Mouse (Mus musculus): ENCODE data around the gene Cacna1b.

The Cacna1b gene

DNA sequence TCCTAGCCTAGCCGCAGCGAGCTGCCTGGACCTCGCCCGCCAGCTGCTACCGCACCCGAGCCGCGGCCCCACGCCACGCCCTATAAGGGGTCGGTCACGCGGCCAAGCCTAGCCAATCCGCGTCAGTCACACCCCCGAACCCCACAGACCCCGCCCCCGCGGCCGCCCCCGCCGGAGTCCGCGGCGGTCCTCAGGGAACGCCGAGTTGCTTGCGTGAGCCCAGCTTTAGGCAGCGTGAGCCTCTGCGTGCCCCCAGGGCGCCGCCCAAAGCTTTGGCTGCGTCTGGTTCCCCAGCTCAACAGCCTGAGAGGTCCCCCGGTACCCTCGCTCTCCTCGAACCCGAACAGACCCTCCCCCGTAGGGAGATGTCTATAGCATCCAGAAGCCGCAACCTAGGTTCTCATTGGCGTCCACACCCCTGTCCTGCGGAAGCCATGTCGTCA lies at the start of gene Cacna1b:
Gene Cacna1b (minus strand): TSS at position 38 of the 443 bp plus-strand sequence.
- DNase-seq (ENCODE audit: low read depth in 1 of 2, low spot score in 2 of 2) = no peak

- no peak for DNase-seq (ENCODE audit: low read depth in 1 of 2, low spot score in 2 of 2)
Observed at GRCm38 (mm10) chr2:24809746-24810145, 46.8 kb upstream of the Cacna1b start.

- no peak for DNase-seq (ENCODE audit: low read depth in 1 of 2, low spot score in 2 of 2)
Observed at GRCm38 (mm10) chr2:24807691-24808090, 44.7 kb upstream of the Cacna1b start.

GRCm38 (mm10) chr2:24807036-24807435 lies 44.1 kb upstream of the Cacna1b start:
- no peak for DNase-seq (ENCODE audit: low read depth in 1 of 2, low spot score in 2 of 2)

DNA sequence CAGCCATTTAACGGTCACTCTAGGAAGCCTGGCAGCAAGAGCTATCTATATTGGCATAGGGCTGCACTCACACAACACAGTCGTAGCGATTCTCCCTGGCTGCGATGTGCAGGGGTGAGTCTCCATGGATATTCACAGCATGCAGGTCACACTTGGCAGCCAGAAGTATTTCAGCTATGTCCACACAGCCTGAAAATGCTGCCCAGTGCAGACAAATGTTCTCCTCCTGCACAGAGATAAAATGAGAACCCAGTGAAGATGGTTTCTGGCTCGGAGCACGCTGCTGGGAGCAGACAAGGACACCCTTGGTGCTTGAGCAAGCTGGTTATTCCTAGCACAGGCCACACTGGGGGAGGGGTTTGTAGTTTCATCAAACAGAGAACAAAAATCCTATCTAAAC lies 43.2 kb upstream of the Cacna1b start:
- no peak for DNase-seq (ENCODE audit: low read depth in 1 of 2, low spot score in 2 of 2)

GRCm38 (mm10) chr2:24805621-24806020 lies 42.7 kb upstream of the Cacna1b start:
- no peak for DNase-seq (ENCODE audit: low read depth in 1 of 2, low spot score in 2 of 2)

- no peak for DNase-seq (ENCODE audit: low read depth in 1 of 2, low spot score in 2 of 2)
Observed at GRCm38 (mm10) chr2:24796833-24797457, 34.0 kb upstream of the Cacna1b start.

DNA sequence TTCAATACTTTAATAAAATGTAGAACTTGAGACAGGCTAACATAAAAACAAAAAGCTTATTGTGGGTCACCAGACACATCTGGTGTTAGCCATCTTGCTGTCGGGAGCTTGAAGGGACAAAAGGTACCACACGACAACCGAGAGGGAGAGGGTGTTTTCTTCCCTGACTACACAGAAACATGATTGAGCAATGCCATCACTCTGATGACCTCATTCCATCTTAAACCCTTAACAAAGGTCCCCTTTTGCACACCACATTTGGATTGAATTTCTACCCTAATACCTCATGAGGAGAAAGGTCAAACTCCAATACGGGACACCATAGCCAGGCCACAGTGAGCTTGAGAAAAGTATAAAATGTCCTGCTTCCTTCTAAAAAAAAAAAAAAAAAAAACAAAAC lies 24.3 kb upstream of the Cacna1b start:
- no peak for DNase-seq (ENCODE audit: low read depth in 1 of 2, low spot score in 2 of 2)

DNA sequence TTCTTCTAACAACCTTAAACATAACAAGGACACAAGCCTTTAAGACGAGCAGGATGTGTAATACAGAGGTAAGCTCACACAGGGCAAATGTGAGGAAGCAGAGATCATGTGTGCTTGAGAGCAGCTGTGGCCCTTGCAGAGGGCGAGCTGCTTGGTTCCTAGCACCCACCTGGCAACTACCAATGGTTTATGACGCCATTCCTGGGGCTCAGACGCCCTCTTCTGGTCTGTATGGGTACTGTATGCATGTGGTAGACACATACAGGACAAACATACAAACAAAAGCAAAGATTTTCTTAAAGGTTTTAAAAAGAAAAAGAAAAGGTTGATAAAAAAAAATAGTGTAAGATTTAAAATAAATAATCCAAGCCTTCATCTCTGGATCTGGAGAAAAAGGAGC lies 18.3 kb upstream of the Cacna1b start:
- no peak for DNase-seq (ENCODE audit: low read depth in 1 of 2, low spot score in 2 of 2)

GRCm38 (mm10) chr2:24776831-24777230 lies 13.9 kb upstream of the Cacna1b start:
- no peak for DNase-seq (ENCODE audit: low read depth in 1 of 2, low spot score in 2 of 2)

DNA sequence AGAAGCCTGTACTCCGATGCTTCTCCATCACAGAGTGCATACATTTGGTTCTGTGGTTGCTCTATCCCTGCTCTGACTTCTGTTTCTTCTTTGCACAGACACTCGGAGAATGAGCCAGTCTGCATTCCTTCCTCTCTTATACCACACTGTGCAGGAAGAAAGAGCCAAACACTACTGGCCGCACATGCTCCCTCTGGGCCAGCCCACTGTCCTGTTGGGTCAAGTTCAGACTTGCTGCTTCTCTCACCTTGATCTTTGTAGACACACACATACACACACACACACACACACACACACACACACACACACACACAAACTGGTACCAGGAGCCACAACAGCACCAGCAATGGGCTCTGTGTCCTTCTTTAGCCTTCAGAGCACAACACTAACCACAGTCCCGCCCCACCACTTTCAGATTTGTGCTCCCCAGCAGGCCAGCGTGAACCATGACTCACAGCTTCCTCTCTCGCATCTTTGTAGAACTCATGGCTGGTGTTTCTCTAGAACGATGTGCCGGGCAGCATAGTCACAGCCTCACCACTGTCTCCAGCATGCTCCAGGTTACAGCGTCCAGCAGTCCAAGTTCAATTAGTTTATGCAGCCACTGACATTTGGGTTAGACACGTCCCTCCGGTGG lies 13.1 kb upstream of the Cacna1b start:
- DNase-seq (ENCODE audit: low read depth in 1 of 2, low spot score in 2 of 2) = no peak

DNA sequence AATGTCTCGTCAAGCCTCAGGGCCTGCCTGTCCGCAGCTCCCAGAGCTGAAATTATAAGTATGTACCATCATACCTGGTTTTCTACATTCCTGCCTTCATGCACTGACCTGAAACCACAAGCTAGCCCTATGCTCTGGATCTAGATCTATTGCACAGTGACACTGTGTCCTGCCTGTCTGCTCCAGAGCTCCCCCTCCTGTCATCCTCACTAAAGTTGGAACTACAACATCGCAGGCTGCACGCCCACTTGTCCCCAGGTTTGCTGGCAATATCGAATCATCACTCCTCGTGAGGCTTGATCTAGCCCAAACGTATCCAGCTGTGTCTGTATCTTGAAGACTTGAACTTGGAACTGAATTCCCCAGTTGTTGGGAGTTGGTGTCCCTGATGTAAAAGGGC lies 11.9 kb upstream of the Cacna1b start:
- DNase-seq (ENCODE audit: low read depth in 1 of 2, low spot score in 2 of 2) = no peak

DNA sequence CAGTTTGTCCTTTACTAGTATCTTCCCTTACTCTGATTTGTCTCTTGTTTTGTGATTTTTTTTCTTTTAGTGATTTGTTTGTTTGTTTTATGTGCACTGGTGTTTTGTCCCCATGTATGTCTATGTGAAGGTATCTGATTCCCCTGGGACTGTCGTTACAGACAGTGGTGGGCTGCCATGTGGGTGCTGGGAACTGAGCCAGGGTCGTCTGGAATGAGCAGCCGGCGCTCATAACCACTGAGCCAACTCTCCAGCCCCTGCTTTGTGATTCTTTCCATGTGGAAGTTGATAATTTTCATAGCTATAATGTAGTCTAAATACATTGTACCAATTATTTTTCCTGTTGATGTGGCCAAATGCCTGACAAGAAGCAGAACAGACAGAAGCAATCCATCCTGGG lies 7.9 kb upstream of the Cacna1b start:
- no peak for DNase-seq (ENCODE audit: low read depth in 1 of 2, low spot score in 2 of 2)

DNA sequence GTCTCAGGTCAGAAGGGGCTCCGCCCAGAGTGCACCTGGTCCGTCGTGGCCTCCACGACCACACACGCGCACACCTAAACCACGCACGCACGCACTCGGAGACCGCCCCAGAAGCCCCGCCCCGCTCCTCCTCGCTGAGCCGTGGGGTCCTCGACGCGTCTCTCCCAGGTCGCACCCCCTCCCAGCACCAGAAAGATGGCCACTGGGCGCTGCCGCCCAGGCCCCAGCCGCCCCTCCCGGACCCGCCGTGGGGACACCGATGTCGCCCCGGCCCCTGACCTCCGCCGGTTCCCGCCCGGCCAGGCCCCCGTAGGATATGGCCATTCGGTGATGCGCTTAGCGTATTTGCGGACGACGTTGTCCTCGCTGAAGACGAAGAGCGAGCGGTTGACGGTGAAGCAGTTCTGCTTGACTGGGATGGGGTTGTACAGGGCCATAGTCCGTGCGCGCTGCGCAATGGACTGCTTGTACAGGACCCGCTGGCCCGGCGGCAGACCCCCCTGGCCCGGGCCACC lies 449 bp downstream of the Cacna1b start:
- no peak for DNase-seq (ENCODE audit: low read depth in 1 of 2, low spot score in 2 of 2)

DNA sequence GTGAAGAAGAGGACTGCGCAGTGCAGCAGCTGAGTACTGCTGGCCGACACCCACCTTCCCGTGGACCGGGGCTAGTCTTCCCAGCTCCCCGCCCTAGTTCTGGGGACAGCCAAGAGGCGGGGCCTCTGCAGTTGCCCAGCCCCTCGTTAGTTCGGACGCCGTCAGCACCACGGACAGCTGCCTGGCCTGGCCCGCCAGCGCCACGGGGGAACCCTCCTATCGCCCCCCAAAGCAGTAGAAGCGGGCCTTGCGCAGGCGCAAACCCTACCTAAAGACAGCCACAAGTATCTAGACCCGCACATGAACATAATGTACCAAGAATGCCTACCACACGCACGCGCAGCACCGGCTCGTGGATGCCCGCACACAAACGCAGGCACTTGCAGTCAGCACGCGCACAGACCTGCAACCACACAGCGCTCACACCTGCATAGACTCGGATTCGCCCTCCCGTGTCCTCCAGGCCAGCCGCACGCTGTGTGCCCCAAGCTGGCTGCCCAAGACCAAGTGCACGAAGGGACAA lies 968 bp downstream of the Cacna1b start:
- no peak for DNase-seq (ENCODE audit: low read depth in 1 of 2, low spot score in 2 of 2)

GRCm38 (mm10) chr2:24755276-24755675 lies 7.7 kb downstream of the Cacna1b start:
- DNase-seq (ENCODE audit: low read depth in 1 of 2, low spot score in 2 of 2) = no peak

GRCm38 (mm10) chr2:24752599-24752998 lies 10.4 kb downstream of the Cacna1b start:
- no peak for DNase-seq (ENCODE audit: low read depth in 1 of 2, low spot score in 2 of 2)

- DNase-seq (ENCODE audit: low read depth in 1 of 2, low spot score in 2 of 2) = no peak
Observed at GRCm38 (mm10) chr2:24750051-24750450, 12.9 kb downstream of the Cacna1b start.

DNA sequence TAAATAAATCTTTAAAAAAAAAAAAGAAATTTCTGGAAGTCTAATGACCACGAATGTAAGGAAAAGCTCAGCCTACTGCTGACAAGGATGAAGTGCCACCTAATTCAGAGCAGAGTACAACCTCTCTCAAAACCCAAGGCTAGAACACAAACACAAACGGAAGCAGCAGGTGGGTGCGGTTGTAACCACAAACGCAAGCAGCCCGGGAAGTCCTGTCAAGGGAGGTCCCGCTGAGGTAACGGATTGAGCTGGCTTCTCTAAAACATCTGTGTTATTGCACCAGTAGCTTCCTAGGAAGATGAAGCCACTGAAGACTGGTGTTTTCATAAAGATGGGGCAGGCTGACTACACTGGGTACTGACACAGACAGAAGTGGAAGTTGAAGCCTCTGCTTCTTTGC lies 15.1 kb downstream of the Cacna1b start:
- no peak for DNase-seq (ENCODE audit: low read depth in 1 of 2, low spot score in 2 of 2)

DNA sequence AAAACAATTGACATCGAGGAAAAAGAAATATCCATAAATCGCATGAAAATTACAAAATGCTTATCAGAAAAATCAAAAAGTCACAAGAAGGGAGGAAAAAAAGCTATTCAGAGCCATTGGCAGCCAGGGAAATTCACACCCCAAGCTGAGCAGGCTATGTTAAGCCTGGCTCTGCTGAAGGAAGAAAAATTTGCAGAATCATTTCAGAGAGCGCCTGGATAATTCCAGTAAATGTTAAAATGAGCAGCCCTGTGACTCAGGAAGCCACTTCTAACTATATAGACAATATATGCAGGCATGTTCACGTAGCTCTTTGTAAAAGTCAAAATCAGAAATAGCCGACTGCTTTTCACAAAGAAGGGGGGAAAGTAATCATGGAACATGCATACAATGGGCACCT lies 23.3 kb downstream of the Cacna1b start:
- no peak for DNase-seq (ENCODE audit: low read depth in 1 of 2, low spot score in 2 of 2)

DNA sequence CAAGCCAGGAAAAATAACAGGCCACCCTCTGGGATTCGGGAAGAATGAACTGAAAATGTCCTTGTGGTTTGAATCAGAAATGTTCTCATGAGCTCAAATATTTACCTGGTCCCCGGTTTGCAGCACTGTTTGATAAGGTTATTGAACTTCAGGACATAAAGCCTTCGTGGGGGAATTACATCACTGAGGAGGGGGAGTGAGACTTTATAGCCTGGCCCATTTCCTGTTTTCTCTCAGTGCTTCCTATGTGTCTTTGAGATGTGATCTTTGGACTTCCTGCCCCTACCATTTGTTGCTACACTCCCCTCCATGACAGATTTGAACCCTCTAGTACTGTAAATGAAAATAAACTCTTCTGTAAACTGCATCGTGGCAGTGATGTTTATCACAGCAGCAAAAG lies 29.8 kb downstream of the Cacna1b start:
- DNase-seq (ENCODE audit: low read depth in 1 of 2, low spot score in 2 of 2) = no peak

DNA sequence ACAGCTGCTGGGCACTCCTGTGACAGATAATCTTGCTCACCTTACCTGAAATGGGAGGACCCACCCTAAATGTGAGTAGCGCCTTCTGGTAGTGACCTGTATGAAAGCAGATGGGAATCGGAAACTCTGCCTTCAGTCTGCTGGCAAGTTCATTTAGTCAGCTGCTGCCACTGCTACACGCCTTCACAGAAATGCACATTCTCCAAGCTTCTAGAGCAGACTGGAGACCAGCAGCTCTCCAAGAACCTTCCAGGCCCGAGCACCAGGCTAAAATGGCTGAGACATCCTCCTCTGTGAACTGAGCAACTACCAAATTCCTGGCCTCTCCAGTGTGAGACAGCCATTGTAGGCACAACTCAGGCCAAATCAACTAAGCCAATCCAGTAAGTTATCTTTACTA lies 37.1 kb downstream of the Cacna1b start:
- DNase-seq (ENCODE audit: low read depth in 1 of 2, low spot score in 2 of 2) = no peak
